Mouse (Mus musculus) liver, embryonic 13.5 days (tissue): ENCODE measurements around the gene Pgam5. TPM values are rescaled to one million over a fixed set of nuclear protein-coding genes. Genes with fewer than 3 reads are reported as not detected.

Experiments
- ATAC-seq: fragments of 200-750 bp; cut with Nextera tagmentation; 2 replicates; pipeline ENCODE4 v1.8.0; 2017; ENCODE audit warnings: low read depth, mild to moderate bottlenecking, moderate number of reproducible peaks, moderate library complexity
- DNase-seq: peaks from one replicate; pipeline ENCODE4 v3.0.0; 2022
- H3K27ac ChIP-seq: fragments of 300-500 bp; sonication (generic); 2 replicates; pipeline ENCODE4 v1.5.1; 2015; ENCODE audit warnings: moderate library complexity, mild to moderate bottlenecking, inconsistent platforms
- H3K27me3 ChIP-seq: fragments of 300-500 bp; sonication (generic); 2 replicates; pipeline ENCODE4 v1.6.1; 2015; ENCODE audit warnings: mild to moderate bottlenecking, inconsistent platforms
- H3K36me3 ChIP-seq: fragments of 300-500 bp; sonication (generic); 2 replicates; pipeline ENCODE4 v1.6.1; 2015; ENCODE audit warnings: mild to moderate bottlenecking, inconsistent platforms
- H3K4me1 ChIP-seq: fragments of 300-500 bp; sonication (generic); replicated peaks from 2 replicates; pipeline ENCODE4 v1.6.1; 2015; ENCODE audit warnings: inconsistent platforms
- H3K4me2 ChIP-seq: fragments of 300-500 bp; sonication (generic); 2 replicates; pipeline ENCODE4 v1.6.1; 2015; ENCODE audit warnings: inconsistent platforms, mild to moderate bottlenecking, moderate library complexity
- H3K4me3 ChIP-seq: fragments of 300-500 bp; sonication (generic); replicated peaks from 2 replicates; pipeline ENCODE4 v1.5.1; 2015; ENCODE audit warnings: mild to moderate bottlenecking, inconsistent platforms
- H3K9ac ChIP-seq: fragments of 300-500 bp; sonication (generic); 2 replicates; pipeline ENCODE4 v1.6.1; 2015; ENCODE audit warnings: mild to moderate bottlenecking, inconsistent platforms
- H3K9me3 ChIP-seq: fragments of 300-500 bp; sonication (generic); replicated peaks from 2 replicates; pipeline ENCODE4 v1.6.1; 2016; ENCODE audit warnings: inconsistent platforms
- WGBS: fragments of 180-500 bp; shearing (Covaris S2); methylation state at CpG from one replicate; pipeline ENCODE4 v1.1.7; 2015; ENCODE audit not compliant: insufficient replicate concordance; 5-methylcytosine and 5-hydroxymethylcytosine counted together
- polyA plus RNA-seq: library from polyadenylated mRNA; unstranded; fragments of >200 nt; fragmentation: Nextera tagmentation; extraction: Ambion mirVana; gene quantifications from 2 replicates; pipeline ENCODE4 v1.2.1, GENCODE M21; 2015

Gene Pgam5
- polyA plus RNA-seq, 1 experiment from 2014 or later = 37.4 TPM

DNA sequence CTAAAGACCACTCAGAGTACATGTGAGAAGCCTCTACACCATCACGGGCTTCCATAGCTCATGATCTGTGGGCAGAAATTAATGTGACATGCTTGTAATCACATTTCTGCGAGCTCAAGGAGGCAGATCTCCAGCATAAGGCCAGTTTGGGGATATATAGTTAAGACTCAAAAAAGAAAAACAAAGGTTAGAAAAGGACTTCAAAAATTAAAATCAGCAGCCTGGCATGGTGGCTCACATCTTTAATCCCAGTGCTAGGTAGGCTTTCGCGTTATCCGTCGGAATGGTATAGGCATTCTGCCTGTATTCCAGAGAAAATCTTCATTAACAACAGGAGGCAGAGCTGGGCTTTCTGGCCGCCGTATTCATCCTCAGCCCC lies 39.3 kb downstream of the Pgam5 start:
- H3K4me3 ChIP-seq = peak overlapping the region; percentile 92
- no peaks in the 10 kb centered on the region for H3K27me3 ChIP-seq
- peak overlapping the region; percentile 97 for H3K9ac ChIP-seq
- no peak for DNase-seq
- ATAC-seq = no peak
- H3K4me2 ChIP-seq = peak overlapping the region; percentile 76
- peaks cover 29% of the 10 kb centered on the region for H3K4me1 ChIP-seq
- H3K36me3 ChIP-seq = peaks cover 20% of the 10 kb centered on the region
- WGBS = 4% methylated on average over 8 of the region's 8 CpGs
- peak overlapping the region; percentile 99 for H3K27ac ChIP-seq
- H3K9me3 ChIP-seq = no peaks in the 10 kb centered on the region

DNA sequence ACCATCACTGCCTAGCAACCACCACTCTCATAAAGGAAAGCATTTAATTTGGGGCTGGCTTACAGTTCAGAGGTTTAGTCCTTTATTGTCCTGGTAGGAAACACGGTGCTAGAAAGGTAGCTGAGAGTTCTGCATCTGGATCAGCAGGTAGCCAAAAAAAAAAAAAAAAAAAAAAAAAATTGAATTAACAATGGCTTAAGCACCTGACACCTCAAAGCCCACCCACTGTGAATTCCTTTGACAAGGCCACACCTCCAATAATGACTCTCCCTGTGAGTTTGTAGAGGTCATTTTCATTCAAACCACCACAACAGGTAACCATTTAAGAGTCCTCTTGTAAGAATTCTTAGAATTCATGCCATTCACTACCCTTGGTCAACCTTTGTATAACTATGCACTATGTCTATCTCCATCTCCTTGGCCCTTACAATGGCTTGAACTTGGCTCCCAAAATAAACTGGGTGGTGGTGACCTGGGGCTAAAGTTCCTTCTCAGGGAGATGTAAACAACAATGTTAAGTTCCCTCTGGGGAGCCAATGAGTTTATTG lies 42.3 kb downstream of the Pgam5 start:
- no peak for DNase-seq
- H3K4me3 ChIP-seq = no peak overlapping the region
- H3K27ac ChIP-seq = no peak overlapping the region
- H3K27me3 ChIP-seq = no peaks in the 10 kb centered on the region
- H3K36me3 ChIP-seq = peaks cover 19% of the 10 kb centered on the region
- peaks cover 21% of the 10 kb centered on the region for H3K4me1 ChIP-seq
- no peak overlapping the region for H3K9ac ChIP-seq
- no peak for ATAC-seq
- H3K4me2 ChIP-seq = no peak overlapping the region
- no peaks in the 10 kb centered on the region for H3K9me3 ChIP-seq
- 61% methylated on average over 1 of the region's 1 CpGs for WGBS

- Histone ChIP-seq H3K4me1 (peaks cover 7% of the 10 kb centered on the region), H3K27me3 (no peaks in the 10 kb centered on the region), H3K9me3 (no peaks in the 10 kb centered on the region), H3K9ac (no peak overlapping the region), H3K27ac (no peak overlapping the region), H3K4me2 (no peak overlapping the region), H3K4me3 (no peak overlapping the region), H3K36me3 (peaks cover 43% of the 10 kb centered on the region)
- 85% methylated on average over 3 of the region's 3 CpGs for WGBS
- no peak for ATAC-seq
- DNase-seq = no peak
Measured at GRCm38 (mm10) chr5:110225056-110225455, 44.7 kb downstream of the Pgam5 start.

- H3K4me3 ChIP-seq = no peak overlapping the region
- no peak for ATAC-seq
- H3K27me3 ChIP-seq = no peaks in the 10 kb centered on the region
- no peak overlapping the region for H3K9ac ChIP-seq
- 72% methylated on average over 6 of the region's 6 CpGs for WGBS
- H3K36me3 ChIP-seq = peaks cover 64% of the 10 kb centered on the region
- no peak overlapping the region for H3K27ac ChIP-seq
- no peak for DNase-seq
- H3K4me2 ChIP-seq = no peak overlapping the region
- no peaks in the 10 kb centered on the region for H3K9me3 ChIP-seq
- no peaks in the 10 kb centered on the region for H3K4me1 ChIP-seq
Measured at GRCm38 (mm10) chr5:110222757-110223156, 47.0 kb downstream of the Pgam5 start.

DNA sequence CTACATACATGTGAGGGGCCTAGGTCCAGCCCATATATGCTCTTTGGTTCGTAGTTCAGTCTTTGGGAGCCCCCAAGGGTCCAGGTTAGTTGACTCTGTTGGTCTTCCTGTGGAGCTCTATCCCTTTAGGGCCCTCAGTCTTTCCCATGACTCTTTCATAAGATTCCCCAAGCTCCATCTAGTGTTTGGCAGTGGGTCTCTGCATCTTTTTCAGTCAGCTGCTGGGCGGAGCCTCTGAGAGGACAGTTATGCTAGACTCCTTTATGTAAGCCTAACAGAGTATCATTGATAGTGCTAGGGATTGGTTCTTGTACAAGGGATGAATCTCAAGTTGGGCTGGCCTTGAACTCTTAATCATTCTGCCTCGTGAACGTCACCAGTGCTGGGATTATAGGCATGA lies 49.4 kb downstream of the Pgam5 start:
- peaks cover 76% of the 10 kb centered on the region for H3K36me3 ChIP-seq
- H3K9me3 ChIP-seq = no peaks in the 10 kb centered on the region
- WGBS = 85% methylated on average over 4 of the region's 4 CpGs
- no peak overlapping the region for H3K4me2 ChIP-seq
- H3K9ac ChIP-seq = no peak overlapping the region
- H3K4me3 ChIP-seq = no peak overlapping the region
- no peaks in the 10 kb centered on the region for H3K27me3 ChIP-seq
- ATAC-seq (no peak), DNase-seq (no peak)
- no peak overlapping the region for H3K27ac ChIP-seq
- H3K4me1 ChIP-seq = no peaks in the 10 kb centered on the region

- H3K4me2 ChIP-seq = no peak overlapping the region
- H3K27me3 ChIP-seq = no peaks in the 10 kb centered on the region
- H3K4me1 ChIP-seq = no peaks in the 10 kb centered on the region
- no peak overlapping the region for H3K4me3 ChIP-seq
- ATAC-seq (no peak), DNase-seq (no peak)
- no peak overlapping the region for H3K27ac ChIP-seq
- no peaks in the 10 kb centered on the region for H3K9me3 ChIP-seq
- WGBS = 78% methylated on average over 3 of the region's 3 CpGs
- no peak overlapping the region for H3K9ac ChIP-seq
- H3K36me3 ChIP-seq = peaks cover 89% of the 10 kb centered on the region
Measured at GRCm38 (mm10) chr5:110216780-110217179, 52.9 kb downstream of the Pgam5 start.

DNA sequence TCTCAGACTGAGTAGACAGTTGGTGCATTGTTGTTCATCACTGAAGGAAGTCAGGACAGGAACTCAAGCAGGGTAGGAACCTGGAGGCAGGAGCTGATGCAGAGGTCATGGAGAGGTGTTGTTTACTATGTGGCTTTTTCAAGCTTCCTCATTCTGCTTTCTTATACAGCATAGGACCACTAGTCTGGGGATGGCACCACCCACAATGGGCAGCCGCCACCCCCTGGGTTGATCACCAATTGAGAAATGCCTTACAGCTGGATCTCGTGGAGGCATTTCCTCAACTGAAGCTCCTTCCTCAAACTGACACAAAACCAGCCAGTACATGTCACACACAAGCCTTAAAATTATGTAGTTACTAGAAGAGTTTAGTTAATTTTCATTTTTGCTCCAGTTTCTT lies 58.4 kb downstream of the Pgam5 start:
- Histone ChIP-seq H3K4me2 (no peak overlapping the region), H3K4me1 (no peaks in the 10 kb centered on the region), H3K4me3 (no peak overlapping the region), H3K27me3 (no peaks in the 10 kb centered on the region), H3K9ac (no peak overlapping the region), H3K9me3 (no peaks in the 10 kb centered on the region), H3K27ac (no peak overlapping the region), H3K36me3 (peaks cover 86% of the 10 kb centered on the region)
- 43% methylated on average over 2 of the region's 2 CpGs for WGBS
- ATAC-seq (no peak), DNase-seq (no peak)

Other genes with a start within 250 kb of the Pgam5 start
- 1.4 and 1.5 TPM in 2 replicates for gene Gm17655, start 197.4 kb downstream of the Pgam5 start, polyA plus RNA-seq
- gene Gm35315, start 175.5 kb downstream of the Pgam5 start, polyA plus RNA-seq = 1.1 and 1.6 TPM in 2 replicates
- gene Plcxd1, start 169.9 kb downstream of the Pgam5 start, polyA plus RNA-seq = 0.25 and 0.36 TPM in 2 replicates
- gene Gtpbp6, start 161.7 kb downstream of the Pgam5 start, polyA plus RNA-seq = 9.5 and 10.0 TPM in 2 replicates
- 1.3 and 1.7 TPM in 2 replicates for gene Zfp605, start 159.8 kb downstream of the Pgam5 start, polyA plus RNA-seq
- 22.2 and 26.1 TPM in 2 replicates for gene Chfr, start 134.1 kb downstream of the Pgam5 start, polyA plus RNA-seq
- gene Golga3, start 93.2 kb downstream of the Pgam5 start, polyA plus RNA-seq = 6.7 and 7.9 TPM in 2 replicates
- 13.5 and 15.9 TPM in 2 replicates for gene Ankle2, start 38.9 kb downstream of the Pgam5 start, polyA plus RNA-seq
- 34.1 and 34.3 TPM in 2 replicates for gene Pxmp2, start 16.3 kb upstream of the Pgam5 start, polyA plus RNA-seq
- gene Pole, start 16.4 kb upstream of the Pgam5 start, polyA plus RNA-seq = 20.6 and 21.8 TPM in 2 replicates
- not detected in 2 replicates for gene P2rx2, start 73.3 kb upstream of the Pgam5 start, polyA plus RNA-seq
- gene Lrcol1, start 74.8 kb upstream of the Pgam5 start, polyA plus RNA-seq = not detected in 2 replicates
- 3.3 and 3.7 TPM in 2 replicates for gene Fbrsl1, start 178.6 kb upstream of the Pgam5 start, polyA plus RNA-seq